Mouse (Mus musculus) adrenal gland, adult 8-10 months (tissue): ENCODE data around the gene Ebf1. TPM values are rescaled to one million over a fixed set of nuclear protein-coding genes. Genes with fewer than 3 reads are reported as not detected.

ENCODE experiments used
- DNase-seq: peaks from one replicate; pipeline ENCODE4 v3.0.0; 2022
- total RNA-seq, 4 experiments: library from RNA; stranded (reverse); gene quantifications; 2 replicates each; pipeline ENCODE4 v1.2.4; 2022

Ebf1 gene
- total RNA-seq, 4 experiments from 2014 or later, result 14.1 to 32.8 (median 23.1) TPM

DNA sequence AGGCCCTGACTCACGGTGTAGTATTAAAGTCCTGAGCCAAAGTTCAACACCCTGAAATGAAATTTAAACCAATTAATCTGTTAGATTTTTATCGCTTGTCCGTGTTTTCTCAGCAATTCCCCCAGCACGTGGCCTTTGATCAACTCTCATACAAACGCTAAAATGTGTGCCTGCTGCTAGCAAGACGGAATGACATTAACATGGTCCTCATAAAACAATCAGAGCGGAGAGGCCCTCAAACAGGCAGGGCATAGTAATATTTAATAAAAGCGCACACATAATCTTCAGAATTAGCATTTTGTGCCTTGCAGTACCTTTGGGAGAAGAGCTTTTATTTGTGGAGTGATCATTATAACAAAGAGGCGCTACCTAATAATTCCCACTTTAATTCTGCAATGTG is 287.0 kb downstream of the Ebf1 start:
- no peak for DNase-seq

- no peak for DNase-seq
These were observed 289.3 kb downstream of the Ebf1 start for GRCm38 (mm10) chr11:44906456-44906855.

GRCm38 (mm10) chr11:44911765-44912164 is 294.6 kb downstream of the Ebf1 start:
- DNase-seq, result no peak

DNA sequence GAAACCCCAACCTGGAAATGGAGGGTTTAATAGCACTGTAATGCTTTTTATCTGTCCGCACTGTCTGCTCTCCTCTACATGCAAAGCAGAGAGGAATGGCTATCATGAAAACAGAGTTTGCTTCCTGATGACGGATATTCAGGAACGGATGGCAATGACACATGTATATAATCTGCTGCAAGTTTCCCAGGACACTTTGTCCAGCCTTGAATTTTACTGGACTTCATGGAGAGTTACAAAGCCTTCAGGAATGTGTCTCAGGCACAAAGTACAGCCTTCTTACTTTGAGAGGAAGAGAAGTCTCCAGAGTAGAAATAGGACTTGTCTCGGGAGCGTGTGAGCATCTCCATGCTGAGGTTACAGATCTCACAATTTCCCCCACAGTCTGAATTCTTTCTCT is 296.7 kb downstream of the Ebf1 start:
- DNase-seq, result no peak

GRCm38 (mm10) chr11:44917059-44917458 is 299.9 kb downstream of the Ebf1 start:
- no peak for DNase-seq

GRCm38 (mm10) chr11:44923138-44923537 is 306.0 kb downstream of the Ebf1 start:
- no peak for DNase-seq

DNA sequence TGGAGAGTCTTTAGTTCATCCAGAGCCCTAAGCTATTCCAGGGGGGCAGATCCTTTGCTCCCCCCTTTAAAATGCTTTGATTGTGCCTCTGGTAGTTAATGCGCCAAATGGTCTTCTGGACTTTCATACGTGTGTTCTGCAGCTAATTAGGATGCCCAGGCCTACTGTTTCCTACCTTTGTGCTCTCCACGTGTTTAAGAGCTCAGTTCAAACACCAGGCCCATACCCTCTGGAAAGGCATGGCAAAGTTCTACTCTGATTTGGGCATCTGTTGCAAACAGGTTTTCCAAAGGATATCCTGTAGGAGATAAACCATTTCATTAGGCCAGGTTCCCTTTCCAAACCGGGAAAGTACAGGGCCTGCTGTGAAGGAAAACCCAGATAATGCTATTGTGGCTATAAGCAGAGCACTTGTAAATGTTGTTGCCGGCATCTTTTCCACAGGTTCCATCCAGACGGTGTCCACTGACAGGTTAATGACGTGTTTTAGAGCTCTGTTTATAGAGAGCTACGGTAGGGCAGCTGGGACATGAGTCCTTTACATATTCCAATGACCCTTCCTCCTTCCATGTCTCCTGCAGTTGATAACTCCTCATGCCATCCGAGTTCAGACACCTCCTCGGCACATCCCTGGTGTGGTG is 306.9 kb downstream of the Ebf1 start:
- DNase-seq, result no peak

- peak; percentile 20 for DNase-seq
These were observed 307.8 kb downstream of the Ebf1 start for GRCm38 (mm10) chr11:44924896-44925295.

- no peak for DNase-seq
These were observed 308.8 kb downstream of the Ebf1 start for GRCm38 (mm10) chr11:44925806-44926525.

GRCm38 (mm10) chr11:44928403-44928802 is 311.3 kb downstream of the Ebf1 start:
- DNase-seq, result no peak

DNA sequence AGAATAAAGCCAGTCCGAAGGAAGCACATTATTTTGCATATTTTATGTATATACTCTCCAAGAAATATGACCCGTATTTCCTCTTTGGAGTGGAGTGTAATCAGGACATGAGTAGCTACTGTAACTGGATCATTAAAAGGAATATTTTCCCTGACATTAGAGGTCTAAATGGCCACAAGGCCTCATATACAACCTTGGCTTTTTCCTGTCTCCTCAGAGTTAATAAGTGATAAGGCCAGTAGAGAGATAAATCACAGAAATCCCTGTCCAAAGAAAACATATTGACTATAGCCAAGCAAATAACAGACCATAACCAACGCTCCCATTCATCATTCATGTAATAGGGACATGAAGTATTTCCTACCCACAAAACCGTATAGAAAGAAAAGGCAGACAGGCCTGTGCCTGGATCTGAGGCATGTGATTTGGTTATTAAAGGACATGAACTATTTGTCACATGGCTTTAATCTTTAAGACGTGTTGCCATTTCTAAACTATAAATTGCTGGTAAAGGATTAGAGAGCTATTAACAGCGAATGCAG is 315.9 kb downstream of the Ebf1 start:
- DNase-seq, result no peak

GRCm38 (mm10) chr11:44943781-44944180 is 326.7 kb downstream of the Ebf1 start:
- DNase-seq, result no peak

- DNase-seq, result no peak
These were observed 327.3 kb downstream of the Ebf1 start for GRCm38 (mm10) chr11:44944401-44944800.

GRCm38 (mm10) chr11:44946618-44947017 is 329.5 kb downstream of the Ebf1 start:
- no peak for DNase-seq

- DNase-seq, result no peak
These were observed 331.4 kb downstream of the Ebf1 start for GRCm38 (mm10) chr11:44948541-44948940.

GRCm38 (mm10) chr11:44949140-44949539 is 332.0 kb downstream of the Ebf1 start:
- DNase-seq, result no peak

DNA sequence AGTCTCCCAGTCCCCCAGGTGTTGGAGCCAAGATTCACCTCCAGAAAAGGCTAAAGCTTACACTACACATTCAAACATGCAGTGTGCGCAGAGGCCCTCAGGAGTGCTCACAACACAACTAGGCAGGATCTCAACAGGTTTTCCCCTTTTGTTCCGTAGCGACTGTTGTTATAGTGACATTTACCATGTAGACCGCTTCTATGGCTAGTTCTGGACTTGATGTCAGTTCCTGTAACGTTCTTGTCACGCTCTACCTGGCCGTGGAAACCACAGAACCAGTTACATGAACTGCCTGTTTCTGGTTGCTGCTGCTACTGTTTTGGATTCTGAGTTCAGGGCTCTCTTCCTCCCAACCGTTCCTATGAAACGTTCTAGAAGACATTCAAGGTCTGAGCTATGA is 333.2 kb downstream of the Ebf1 start:
- DNase-seq, result no peak

DNA sequence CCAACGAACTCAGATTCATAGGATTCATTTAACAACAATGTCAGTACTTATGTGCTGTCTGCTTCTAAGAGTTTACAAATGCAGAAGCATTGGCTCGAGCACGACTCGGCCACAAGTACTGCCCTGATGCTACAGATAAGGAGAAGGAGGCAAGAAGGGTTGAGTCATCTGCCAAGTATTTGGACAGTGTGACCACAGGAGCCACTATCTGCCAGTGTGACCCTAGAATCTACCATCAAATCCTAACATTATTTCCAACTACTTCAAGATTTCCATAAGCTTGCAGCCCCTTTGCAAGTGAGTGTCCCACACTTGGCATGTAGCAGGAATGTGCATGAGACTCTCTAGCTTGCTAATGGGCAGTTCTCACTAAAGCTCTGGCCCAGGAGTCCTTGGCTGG is 334.4 kb downstream of the Ebf1 start:
- DNase-seq, result no peak

DNA sequence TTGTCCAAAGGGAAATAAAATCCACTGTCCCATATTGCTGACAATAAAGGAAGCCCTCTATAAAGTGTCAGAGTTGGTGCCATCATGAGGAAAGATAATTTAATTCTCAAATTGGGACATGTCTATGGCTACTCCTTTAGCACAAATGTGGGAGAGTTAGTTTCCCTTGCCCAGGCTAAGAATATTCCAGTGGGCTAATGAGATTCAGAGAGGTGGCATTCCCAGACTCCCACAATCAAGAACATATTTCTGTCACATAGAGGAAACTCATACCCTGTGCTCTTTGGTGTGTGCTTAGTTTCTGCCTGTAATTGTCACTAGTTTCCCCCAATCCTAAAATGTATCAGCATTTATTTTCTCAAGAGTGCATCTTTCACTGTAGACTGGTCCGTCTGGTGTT is 336.2 kb downstream of the Ebf1 start:
- no peak for DNase-seq

DNA sequence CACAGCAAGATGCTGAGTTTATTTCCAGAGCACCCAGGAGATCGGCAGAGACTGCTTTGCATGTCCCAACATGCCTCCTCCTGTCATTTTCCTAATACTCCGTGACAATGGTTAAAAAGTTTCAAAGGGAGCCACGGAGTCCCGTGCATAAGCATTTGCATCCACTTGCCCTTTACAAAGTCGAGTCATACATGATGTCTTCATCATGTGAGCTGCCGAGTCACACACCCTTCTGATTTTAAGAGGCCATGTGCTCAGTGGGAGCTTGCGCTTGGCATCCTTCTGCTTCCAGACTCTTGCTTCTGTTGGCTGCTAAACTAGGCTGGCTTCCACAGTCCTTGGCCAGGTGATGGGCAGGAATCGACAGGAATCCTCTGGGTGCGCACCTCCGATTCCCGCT is 336.7 kb downstream of the Ebf1 start:
- no peak for DNase-seq

DNA sequence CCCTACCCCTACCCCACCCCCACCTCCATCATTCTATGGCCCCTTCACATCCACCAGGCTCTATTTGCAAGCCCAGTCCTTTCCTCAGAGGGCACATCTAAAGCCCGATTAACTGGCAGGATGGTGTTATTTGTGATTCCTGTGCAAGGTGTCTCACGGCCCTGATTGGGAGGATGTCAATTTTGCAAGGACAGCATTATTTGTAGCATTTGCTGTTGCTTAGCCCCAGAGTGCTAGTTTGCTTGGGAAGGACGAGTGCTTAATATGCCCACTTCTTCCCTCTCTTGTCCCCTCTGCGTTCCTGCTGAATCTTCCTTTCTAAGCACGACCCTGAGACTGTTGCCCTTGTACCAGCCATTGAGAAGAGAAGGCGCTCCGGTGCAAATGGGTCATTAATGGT is 337.2 kb downstream of the Ebf1 start:
- no peak for DNase-seq

DNA sequence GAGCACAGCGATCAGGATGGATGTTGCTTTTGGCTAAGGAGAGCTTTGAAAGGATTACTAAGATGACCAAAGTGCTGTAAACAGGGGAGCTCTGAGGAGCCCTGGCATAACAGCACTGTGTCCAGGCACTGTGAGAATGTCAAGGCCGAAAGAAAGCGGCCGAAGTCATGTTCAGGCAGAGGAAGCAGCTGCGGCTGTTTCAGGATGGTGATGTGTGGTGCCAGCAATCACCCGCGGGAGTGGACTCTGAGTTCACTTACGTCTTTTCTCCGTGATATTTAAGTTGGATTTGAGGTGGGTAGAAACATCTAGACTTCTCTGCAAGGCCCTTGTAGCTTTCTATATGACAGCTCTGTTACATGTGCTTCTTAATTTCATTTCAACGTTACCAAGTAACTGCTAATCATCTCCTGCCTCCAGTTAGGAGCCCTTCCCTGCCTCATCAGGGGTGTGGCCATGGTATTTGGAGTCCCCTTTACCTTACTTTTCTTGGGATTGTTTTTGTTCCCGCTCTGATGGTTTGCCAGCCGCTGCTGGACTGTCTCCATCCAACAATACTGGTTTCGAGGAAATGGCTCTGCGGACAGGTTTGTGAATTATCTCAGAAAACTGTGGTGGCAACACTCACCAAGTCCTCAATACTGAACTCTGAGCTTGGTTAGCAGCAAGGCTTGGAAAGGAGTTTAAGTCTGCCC is 345.8 kb downstream of the Ebf1 start:
- peak; percentile 64 for DNase-seq

- no peak for DNase-seq
These were observed 351.9 kb downstream of the Ebf1 start for GRCm38 (mm10) chr11:44969011-44969410.

GRCm38 (mm10) chr11:44974271-44974670 is 357.2 kb downstream of the Ebf1 start:
- DNase-seq, result no peak
